Mouse (Mus musculus) embryonic facial prominence, embryonic 13.5 days (tissue): Measurements from ENCODE around the gene Pik3ca. TPM values are rescaled to one million over a fixed set of nuclear protein-coding genes. Genes with fewer than 3 reads are reported as not detected.

Experiments used
- ATAC-seq: fragments of 200-750 bp; cut with Nextera tagmentation; 2 replicates; pipeline ENCODE4 v1.8.0; 2017; ENCODE audit warnings: low read depth; ENCODE audit not compliant: insufficient number of reproducible peaks, insufficient read depth, low FRiP score, low TSS enrichment
- H3K27ac ChIP-seq: fragments of 300-500 bp; sonication (generic); 2 replicates; pipeline ENCODE4 v1.5.1; 2015; ENCODE audit warnings: moderate library complexity, mild to moderate bottlenecking, inconsistent platforms
- H3K27me3 ChIP-seq: fragments of 300-500 bp; sonication (generic); 2 replicates; pipeline ENCODE4 v1.6.1; 2015; ENCODE audit warnings: mild to moderate bottlenecking, inconsistent platforms
- H3K36me3 ChIP-seq: fragments of 300-500 bp; sonication (generic); 2 replicates; pipeline ENCODE4 v1.6.1; 2015; ENCODE audit warnings: mild to moderate bottlenecking, inconsistent platforms
- H3K4me1 ChIP-seq: fragments of 300-500 bp; sonication (generic); 2 replicates; pipeline ENCODE4 v1.6.1; 2015; ENCODE audit warnings: inconsistent platforms
- H3K4me2 ChIP-seq: fragments of 300-500 bp; sonication (generic); 2 replicates; pipeline ENCODE4 v1.6.1; 2015; ENCODE audit warnings: moderate library complexity, mild to moderate bottlenecking, inconsistent platforms
- H3K4me3 ChIP-seq: fragments of 300-500 bp; sonication (generic); 2 replicates; pipeline ENCODE4 v1.5.1; 2015; ENCODE audit warnings: mild to moderate bottlenecking, inconsistent platforms
- H3K9ac ChIP-seq: fragments of 300-500 bp; sonication (generic); 2 replicates; pipeline ENCODE4 v1.6.1; 2015; ENCODE audit warnings: mild to moderate bottlenecking, inconsistent platforms
- H3K9me3 ChIP-seq: fragments of 300-500 bp; sonication (generic); 2 replicates; pipeline ENCODE4 v1.6.1; 2016; ENCODE audit warnings: inconsistent platforms
- WGBS: fragments of 180-500 bp; shearing (Covaris S2); methylation state at CpG from one replicate; pipeline ENCODE4 v1.1.7; 2015; ENCODE audit warnings: mixed read lengths; 5-methylcytosine and 5-hydroxymethylcytosine counted together
- polyA plus RNA-seq: library from polyadenylated mRNA; unstranded; fragments of >200 nt; fragmentation: Nextera tagmentation; extraction: Ambion mirVana; gene quantifications from 2 replicates; pipeline ENCODE4 v1.2.1, GENCODE M21; 2015

The Pik3ca gene
- polyA plus RNA-seq, 1 experiment from 2014 or later = 12.8 TPM

DNA sequence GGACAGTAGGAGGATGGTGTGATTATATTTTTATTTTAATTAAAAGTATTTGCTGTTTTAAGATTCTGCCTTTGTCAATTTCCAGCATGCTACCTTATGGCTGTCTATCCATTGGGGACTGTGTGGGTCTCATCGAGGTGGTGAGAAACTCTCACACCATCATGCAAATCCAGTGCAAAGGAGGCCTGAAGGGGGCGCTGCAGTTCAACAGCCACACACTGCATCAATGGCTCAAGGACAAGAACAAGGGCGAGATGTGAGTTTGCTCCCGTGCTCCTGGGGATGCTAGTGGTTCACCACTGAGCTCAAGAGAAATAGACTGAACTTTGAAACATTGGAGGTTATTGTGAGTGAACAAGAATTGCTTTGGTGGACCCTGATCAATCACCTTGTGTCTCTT lies 62.3 kb downstream of the Pik3ca start:
- H3K9me3 ChIP-seq = no peaks in the 10 kb centered on the region
- WGBS = 64% methylated on average over 4 of the region's 4 CpGs

DNA sequence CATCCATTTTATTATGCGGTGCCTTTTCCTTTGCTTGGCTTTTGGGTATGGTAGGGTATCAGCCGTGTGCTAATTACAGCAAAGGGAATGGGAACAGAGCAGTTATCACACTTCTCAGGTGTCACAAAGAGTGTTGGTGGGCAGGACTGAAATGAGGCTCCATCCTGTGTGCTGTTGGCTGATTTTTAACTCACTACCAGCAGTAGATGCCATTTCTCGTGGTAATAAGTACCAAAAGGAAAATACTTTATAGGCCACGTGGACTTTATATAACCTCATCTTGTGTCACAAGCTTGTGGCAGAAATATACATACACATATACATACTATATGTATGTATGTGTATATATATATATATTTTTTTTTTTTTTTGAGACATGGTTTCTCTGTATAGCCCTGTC lies 69.8 kb downstream of the Pik3ca start:
- Histone ChIP-seq H3K4me1 (no peaks in the 10 kb centered on the region), H3K9ac (no peak overlapping the region), H3K27ac (no peak overlapping the region), H3K4me3 (no peak overlapping the region), H3K9me3 (no peaks in the 10 kb centered on the region), H3K36me3 (peaks cover 26% of the 10 kb centered on the region), H3K27me3 (no peaks in the 10 kb centered on the region), H3K4me2 (no peak overlapping the region)
- no peak for ATAC-seq
- WGBS = 90% methylated on average over 4 of the region's 4 CpGs

More for the DNA sequence above, 62.3 kb downstream of the Pik3ca start:
- Histone ChIP-seq H3K9ac (no peak overlapping the region), H3K27me3 (no peaks in the 10 kb centered on the region), H3K4me1 (no peaks in the 10 kb centered on the region), H3K27ac (no peak overlapping the region), H3K4me2 (no peak overlapping the region), H3K4me3 (no peak overlapping the region), H3K36me3 (peaks cover 83% of the 10 kb centered on the region)
- no peak for ATAC-seq

DNA sequence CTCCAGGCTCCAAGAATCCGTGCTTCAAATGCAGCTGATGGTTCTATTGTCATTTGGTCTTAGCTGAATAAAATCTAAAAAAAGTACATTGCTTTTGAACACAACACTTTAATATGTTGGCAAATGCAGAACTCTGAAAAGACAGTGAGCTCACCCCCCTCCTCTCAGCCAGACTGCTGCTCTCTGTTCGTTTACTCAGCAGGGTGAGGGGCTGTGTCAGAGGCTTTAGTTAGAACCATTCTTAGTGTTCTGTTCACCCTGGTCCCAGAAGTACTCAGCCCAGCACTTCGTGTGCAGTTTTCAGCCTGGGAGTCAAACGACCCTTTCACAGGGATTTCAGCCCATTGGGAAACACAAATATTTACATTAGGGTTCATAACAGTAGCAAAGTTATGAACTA lies 70.9 kb downstream of the Pik3ca start:
- no peak overlapping the region for H3K9ac ChIP-seq
- H3K36me3 ChIP-seq = peaks cover 15% of the 10 kb centered on the region
- no peak overlapping the region for H3K4me3 ChIP-seq
- WGBS = 78% methylated on average over 4 of the region's 4 CpGs
- H3K9me3 ChIP-seq = no peaks in the 10 kb centered on the region
- no peak overlapping the region for H3K4me2 ChIP-seq
- H3K4me1 ChIP-seq = no peaks in the 10 kb centered on the region
- no peaks in the 10 kb centered on the region for H3K27me3 ChIP-seq
- no peak for ATAC-seq
- no peak overlapping the region for H3K27ac ChIP-seq

DNA sequence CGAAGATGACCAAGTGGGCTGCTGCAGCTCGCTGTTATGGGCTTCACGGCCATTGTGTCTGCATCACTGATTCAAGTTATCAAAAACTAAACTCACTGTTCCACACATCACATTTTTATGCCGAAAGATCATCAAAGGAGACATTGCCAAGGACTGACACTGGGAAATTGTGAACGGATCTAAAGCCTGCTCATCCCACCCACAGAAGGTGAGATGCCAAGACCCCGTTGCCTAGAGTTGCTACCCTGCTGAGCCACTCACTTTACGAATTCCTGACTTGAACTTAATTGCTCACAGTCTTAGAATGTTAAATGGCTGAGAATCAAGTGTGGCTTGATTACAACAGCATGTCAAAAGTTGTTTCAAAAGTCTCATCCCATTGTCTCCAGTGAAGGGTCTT lies 73.0 kb downstream of the Pik3ca start:
- ATAC-seq = no peak
- no peaks in the 10 kb centered on the region for H3K4me1 ChIP-seq
- peaks cover 11% of the 10 kb centered on the region; the same call in 1 of the 2 replicates for H3K36me3 ChIP-seq
- H3K9me3 ChIP-seq = no peaks in the 10 kb centered on the region
- H3K4me2 ChIP-seq = no peak overlapping the region
- no peak overlapping the region for H3K27ac ChIP-seq
- no peaks in the 10 kb centered on the region for H3K27me3 ChIP-seq
- H3K9ac ChIP-seq = no peak overlapping the region
- 80% methylated on average over 7 of the region's 7 CpGs for WGBS
- H3K4me3 ChIP-seq = no peak overlapping the region

DNA sequence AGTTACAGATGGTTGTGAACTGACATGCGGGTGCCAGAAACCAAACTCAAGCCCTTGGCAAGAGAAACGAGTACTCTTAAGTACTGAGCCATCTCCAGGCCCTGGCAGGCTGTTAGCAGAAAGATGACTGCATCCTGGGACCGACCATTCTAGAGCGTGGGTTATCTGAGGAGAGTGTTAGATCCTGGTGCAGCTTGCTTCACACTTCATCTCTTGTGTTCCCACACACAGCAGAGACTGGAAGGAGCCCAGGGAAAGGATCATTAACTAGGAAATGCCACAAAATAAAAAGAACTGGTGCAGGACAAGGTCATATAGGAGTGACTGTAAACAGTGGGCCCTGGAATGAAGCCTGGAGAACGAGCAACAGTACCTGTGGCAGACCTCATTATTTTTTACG lies 73.6 kb downstream of the Pik3ca start:
- 78% methylated on average over 6 of the region's 6 CpGs for WGBS

DNA sequence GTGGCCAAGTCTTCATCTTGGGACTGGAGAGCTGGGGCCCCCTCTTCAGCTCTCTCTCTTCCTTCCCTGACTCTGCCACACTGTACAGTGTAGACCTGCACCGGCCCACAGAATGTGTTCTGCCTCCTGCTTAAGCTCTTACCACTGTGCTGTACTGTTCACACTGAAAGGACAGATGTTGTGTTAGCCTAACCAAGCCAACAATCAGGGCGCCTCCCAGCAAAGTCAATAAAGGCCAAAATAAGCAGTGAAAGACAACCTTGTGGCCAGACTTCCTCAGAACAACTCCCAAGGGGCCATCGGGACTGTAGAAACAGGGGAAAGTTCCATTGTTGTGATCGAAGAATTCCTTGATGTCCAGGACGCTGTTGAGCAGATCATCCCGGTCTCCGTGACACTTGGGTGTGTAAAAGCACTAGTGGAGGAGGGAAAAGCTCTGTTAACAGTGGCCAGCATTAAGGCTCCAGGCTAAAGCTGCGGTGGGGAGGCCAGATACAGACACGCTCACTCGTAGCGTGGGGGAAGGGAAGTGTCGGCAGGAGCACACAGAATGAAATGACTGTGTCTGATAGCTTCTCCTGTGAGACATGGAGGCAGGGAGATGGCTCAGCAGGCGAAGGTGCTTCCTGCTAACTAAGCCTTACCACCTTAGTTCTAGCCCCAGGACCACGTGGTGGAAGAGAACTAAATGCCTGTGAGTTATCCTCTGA lies 74.9 kb downstream of the Pik3ca start:
- ATAC-seq = no peak
- no peak overlapping the region for H3K4me3 ChIP-seq
- 67% methylated on average over 14 of the region's 14 CpGs for whole genome bisulfite sequencing
- no peak overlapping the region for H3K9ac ChIP-seq
- H3K36me3 ChIP-seq = peaks cover under 1% of the 10 kb centered on the region; the same call in 1 of the 2 replicates
- no peaks in the 10 kb centered on the region for H3K4me1 ChIP-seq
- no peak overlapping the region for H3K27ac ChIP-seq
- H3K4me2 ChIP-seq = no peak overlapping the region
- no peaks in the 10 kb centered on the region for H3K27me3 ChIP-seq
- H3K9me3 ChIP-seq = no peaks in the 10 kb centered on the region

More for the DNA sequence above, 73.6 kb downstream of the Pik3ca start:
- no peaks in the 10 kb centered on the region for H3K9me3 ChIP-seq
- peaks cover 11% of the 10 kb centered on the region; the same call in 1 of the 2 replicates for H3K36me3 ChIP-seq
- no peak for ATAC-seq
- no peak overlapping the region for H3K27ac ChIP-seq
- no peaks in the 10 kb centered on the region for H3K4me1 ChIP-seq
- H3K27me3 ChIP-seq = no peaks in the 10 kb centered on the region
- H3K9ac ChIP-seq = no peak overlapping the region
- no peak overlapping the region for H3K4me2 ChIP-seq
- no peak overlapping the region for H3K4me3 ChIP-seq

DNA sequence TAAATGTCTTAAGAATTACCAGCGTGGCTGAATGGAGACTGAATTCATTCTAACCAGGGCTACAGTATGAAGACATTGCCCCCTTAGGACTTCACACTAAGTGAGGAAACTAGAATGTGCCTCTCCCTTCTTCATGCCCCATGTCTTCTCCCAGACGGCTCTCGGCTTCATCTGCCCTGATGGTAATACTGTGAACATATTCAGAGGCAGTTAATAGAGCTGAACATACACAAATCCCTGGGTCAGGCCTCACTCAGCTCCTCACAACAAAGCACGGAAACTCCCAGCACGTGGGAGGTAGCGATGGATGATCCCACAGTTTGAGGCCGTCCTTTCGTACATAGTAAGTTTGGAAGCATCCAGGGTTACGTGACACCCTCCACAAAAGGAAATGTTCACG lies 75.7 kb downstream of the Pik3ca start:
- H3K27ac ChIP-seq = no peak overlapping the region
- ATAC-seq = no peak
- H3K4me1 ChIP-seq = no peaks in the 10 kb centered on the region
- no peak overlapping the region for H3K9ac ChIP-seq
- H3K4me3 ChIP-seq = no peak overlapping the region
- H3K4me2 ChIP-seq = no peak overlapping the region
- no peaks in the 10 kb centered on the region for H3K9me3 ChIP-seq
- H3K27me3 ChIP-seq = no peaks in the 10 kb centered on the region
- WGBS = 88% methylated on average over 10 of the region's 10 CpGs
- H3K36me3 ChIP-seq = no peaks in the 10 kb centered on the region

DNA sequence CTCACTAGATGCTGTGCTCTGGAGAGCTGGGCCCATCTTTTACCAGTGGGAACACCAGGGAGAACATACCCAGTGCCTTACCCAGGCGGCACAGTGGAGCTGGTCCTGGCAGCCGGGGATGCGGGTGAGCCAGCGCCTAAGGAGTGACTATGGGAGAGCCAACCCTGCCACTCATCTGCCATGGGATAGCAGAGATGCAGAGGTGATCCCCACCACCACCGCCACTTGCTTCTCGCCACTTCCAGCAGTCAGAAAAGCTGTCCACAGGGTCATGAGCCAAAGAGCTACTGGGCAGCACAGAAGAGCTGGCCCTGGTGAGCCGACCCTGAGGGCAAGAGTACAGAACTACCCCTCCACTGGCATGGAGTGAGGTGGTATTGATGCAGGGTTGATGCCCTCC lies 82.5 kb downstream of the Pik3ca start:
- WGBS = 91% methylated on average over 7 of the region's 7 CpGs
- no peaks in the 10 kb centered on the region for H3K27me3 ChIP-seq
- no peaks in the 10 kb centered on the region for H3K4me1 ChIP-seq
- no peaks in the 10 kb centered on the region for H3K9me3 ChIP-seq
- H3K4me3 ChIP-seq = no peak overlapping the region
- no peaks in the 10 kb centered on the region for H3K36me3 ChIP-seq
- H3K27ac ChIP-seq = no peak overlapping the region
- ATAC-seq = no peak
- H3K9ac ChIP-seq = no peak overlapping the region
- H3K4me2 ChIP-seq = no peak overlapping the region

DNA sequence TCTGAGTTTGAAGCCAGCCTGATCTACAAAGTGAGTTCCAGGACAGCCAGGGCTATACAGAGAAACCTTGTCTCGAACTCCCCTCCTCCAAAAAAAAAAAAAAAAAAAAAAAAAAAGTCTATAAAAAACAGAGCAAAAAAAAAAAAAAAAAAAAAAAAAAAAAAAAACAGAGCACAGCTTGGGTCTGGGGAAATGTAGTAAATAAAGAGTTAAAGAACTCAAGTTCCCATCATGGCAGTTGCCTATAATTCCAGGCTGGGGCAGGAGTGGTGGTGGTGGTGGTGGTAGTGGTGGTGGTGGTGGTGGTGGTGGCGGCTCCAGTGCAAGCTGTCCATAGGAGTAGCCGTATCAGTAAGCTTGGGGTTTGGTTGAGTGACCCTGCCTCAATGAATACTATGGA lies 85.6 kb downstream of the Pik3ca start:
- Histone ChIP-seq H3K27ac (no peak overlapping the region), H3K27me3 (no peaks in the 10 kb centered on the region), H3K4me2 (no peak overlapping the region), H3K36me3 (no peaks in the 10 kb centered on the region), H3K9ac (no peak overlapping the region), H3K4me1 (no peaks in the 10 kb centered on the region), H3K9me3 (no peaks in the 10 kb centered on the region), H3K4me3 (no peak overlapping the region)
- 84% methylated on average over 3 of the region's 3 CpGs for WGBS
- ATAC-seq = no peak

DNA sequence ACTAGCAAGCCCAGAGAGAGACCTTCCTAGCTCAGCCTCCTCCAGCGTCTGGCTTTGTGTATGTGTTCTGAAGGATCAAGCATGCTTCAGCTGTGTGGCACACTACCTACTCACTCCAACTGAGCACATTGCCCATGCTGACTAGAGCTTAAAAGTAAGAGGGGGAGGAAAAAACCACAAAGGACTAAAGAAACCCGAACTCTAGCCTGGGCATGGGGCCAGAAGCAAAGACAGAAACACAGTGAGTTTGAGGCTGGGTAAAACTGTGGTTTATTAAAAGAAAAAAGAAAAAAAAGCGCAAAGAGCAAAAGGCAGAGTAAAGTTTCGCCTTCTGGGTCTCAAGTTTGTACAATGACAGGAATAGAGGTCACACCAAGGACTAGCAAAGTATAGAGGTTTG lies 89.1 kb downstream of the Pik3ca start:
- no peak overlapping the region for H3K9ac ChIP-seq
- H3K4me1 ChIP-seq = no peaks in the 10 kb centered on the region
- no peak for ATAC-seq
- H3K4me3 ChIP-seq = no peak overlapping the region
- H3K27me3 ChIP-seq = no peaks in the 10 kb centered on the region
- H3K27ac ChIP-seq = no peak overlapping the region
- WGBS = 56% methylated on average over 4 of the region's 4 CpGs
- no peaks in the 10 kb centered on the region for H3K9me3 ChIP-seq
- no peaks in the 10 kb centered on the region for H3K36me3 ChIP-seq
- H3K4me2 ChIP-seq = no peak overlapping the region

DNA sequence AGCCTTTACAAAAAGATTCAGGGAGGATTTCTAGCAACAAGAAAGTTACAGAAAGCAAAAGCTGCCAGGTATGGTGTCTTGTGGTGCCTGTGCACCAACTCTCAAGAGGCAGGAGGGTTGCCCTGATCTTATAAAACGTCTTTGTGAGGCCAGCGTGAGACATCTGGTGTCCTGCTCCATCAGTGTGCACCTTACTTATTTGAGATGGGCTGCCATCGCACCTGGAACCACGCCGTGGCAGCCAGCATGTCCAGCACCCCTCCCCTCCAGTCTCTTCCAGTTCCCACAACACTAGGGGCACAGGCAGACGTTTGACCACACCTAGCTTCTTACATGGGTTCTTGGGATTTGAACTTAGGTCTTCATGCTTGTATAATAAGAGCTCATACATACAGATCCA lies 90.7 kb downstream of the Pik3ca start:
- Histone ChIP-seq H3K4me1 (no peaks in the 10 kb centered on the region), H3K9ac (no peak overlapping the region), H3K4me3 (no peak overlapping the region), H3K27ac (no peak overlapping the region), H3K36me3 (no peaks in the 10 kb centered on the region), H3K4me2 (no peak overlapping the region), H3K27me3 (no peaks in the 10 kb centered on the region), H3K9me3 (no peaks in the 10 kb centered on the region)
- 81% methylated on average over 6 of the region's 6 CpGs for WGBS
- no peak for ATAC-seq

DNA sequence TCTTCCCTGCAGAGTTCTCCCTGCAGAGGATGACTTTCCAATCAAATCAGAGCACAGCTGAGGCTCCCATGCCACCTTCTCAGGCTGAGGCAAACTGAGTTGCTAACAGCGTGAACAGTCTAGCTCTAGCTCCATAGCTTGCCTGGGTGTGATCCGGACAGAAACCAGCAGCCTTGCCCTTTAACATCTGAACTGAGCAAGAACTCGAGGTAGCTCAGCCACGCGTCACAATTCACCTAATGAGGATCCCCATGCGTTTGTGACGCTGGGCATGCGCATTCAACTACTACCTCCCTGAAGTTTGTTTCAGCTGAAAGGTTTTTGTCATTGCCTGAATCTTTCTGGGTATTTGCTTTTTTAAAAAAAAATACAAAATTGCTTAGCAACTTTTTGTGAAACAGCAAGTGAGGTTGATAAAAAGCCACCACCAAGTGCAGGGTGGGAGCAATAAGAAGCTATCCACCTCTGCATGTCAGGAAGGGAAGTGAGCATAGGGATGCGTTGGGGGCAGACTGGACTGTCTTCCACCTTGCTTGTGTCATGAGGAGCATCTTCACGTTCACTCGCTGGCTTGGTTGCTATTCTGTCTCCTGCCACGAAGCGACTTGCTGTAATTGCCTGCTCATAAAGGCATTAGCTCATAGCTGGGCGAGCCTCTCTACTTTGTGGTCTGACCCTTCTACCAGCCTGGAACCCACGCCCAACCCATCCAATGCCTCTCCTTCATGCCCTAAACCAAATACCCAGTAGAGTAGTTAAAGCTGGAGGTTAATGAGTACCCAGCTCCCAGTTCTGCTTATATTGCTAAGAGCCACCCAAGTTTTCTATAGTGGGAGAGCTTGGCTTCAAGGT lies 92.8 kb downstream of the Pik3ca start:
- no peak overlapping the region for H3K4me2 ChIP-seq
- no peak overlapping the region for H3K27ac ChIP-seq
- no peaks in the 10 kb centered on the region for H3K9me3 ChIP-seq
- no peak overlapping the region for H3K9ac ChIP-seq
- no peaks in the 10 kb centered on the region for H3K36me3 ChIP-seq
- H3K4me1 ChIP-seq = peaks cover 3% of the 10 kb centered on the region; the same call in 1 of the 2 replicates
- H3K27me3 ChIP-seq = no peaks in the 10 kb centered on the region
- no peak overlapping the region for H3K4me3 ChIP-seq
- no peak for ATAC-seq
- 81% methylated on average over 15 of the region's 15 CpGs for WGBS
